Mouse (Mus musculus): ENCODE data around the gene Hivep3.

Hivep3 gene

GRCm38 (mm10) chr4:120007889-120008288 is 274.3 kb downstream of the Hivep3 start:
- no peak for DNase-seq (ENCODE audit: low spot score in 2 of 2)

- DNase-seq (ENCODE audit: low spot score in 2 of 2): no peak
Measured at GRCm38 (mm10) chr4:120009151-120009550, 275.6 kb downstream of the Hivep3 start.

GRCm38 (mm10) chr4:120011788-120012187 is 278.2 kb downstream of the Hivep3 start:
- DNase-seq (ENCODE audit: low spot score in 2 of 2): no peak

GRCm38 (mm10) chr4:120012891-120013290 is 279.3 kb downstream of the Hivep3 start:
- DNase-seq (ENCODE audit: low spot score in 2 of 2): no peak

- DNase-seq (ENCODE audit: low spot score in 2 of 2): peak; percentile 58 to 65
Measured at GRCm38 (mm10) chr4:120018426-120018825, 284.8 kb downstream of the Hivep3 start.

- no peak for DNase-seq (ENCODE audit: low spot score in 2 of 2)
Measured at GRCm38 (mm10) chr4:120022392-120022791, 288.8 kb downstream of the Hivep3 start.

GRCm38 (mm10) chr4:120023221-120023840 is 289.7 kb downstream of the Hivep3 start:
- no peak for DNase-seq (ENCODE audit: low spot score in 2 of 2)

- peak; percentile 78 to 86 for DNase-seq (ENCODE audit: low spot score in 2 of 2)
Measured at GRCm38 (mm10) chr4:120024071-120024470, 290.5 kb downstream of the Hivep3 start.

- no peak for DNase-seq (ENCODE audit: low spot score in 2 of 2)
Measured at GRCm38 (mm10) chr4:120027671-120028070, 294.1 kb downstream of the Hivep3 start.

- no peak for DNase-seq (ENCODE audit: low spot score in 2 of 2)
Measured at GRCm38 (mm10) chr4:120029937-120030336, 296.4 kb downstream of the Hivep3 start.

- DNase-seq (ENCODE audit: low spot score in 2 of 2): peak; percentile 64 to 67
Measured at GRCm38 (mm10) chr4:120032320-120032983, 298.9 kb downstream of the Hivep3 start.

GRCm38 (mm10) chr4:120032984-120033355 is 299.4 kb downstream of the Hivep3 start:
- DNase-seq (ENCODE audit: low spot score in 2 of 2): peak; percentile 61 to 72

GRCm38 (mm10) chr4:120036294-120036693 is 302.7 kb downstream of the Hivep3 start:
- no peak for DNase-seq (ENCODE audit: low spot score in 2 of 2)

- no peak for DNase-seq (ENCODE audit: low spot score in 2 of 2)
Measured at GRCm38 (mm10) chr4:120037007-120037406, 303.4 kb downstream of the Hivep3 start.

GRCm38 (mm10) chr4:120041520-120041919 is 307.9 kb downstream of the Hivep3 start:
- no peak for DNase-seq (ENCODE audit: low spot score in 2 of 2)

GRCm38 (mm10) chr4:120042480-120042879 is 308.9 kb downstream of the Hivep3 start:
- no peak for DNase-seq (ENCODE audit: low spot score in 2 of 2)

- DNase-seq (ENCODE audit: low spot score in 2 of 2): no peak
Measured at GRCm38 (mm10) chr4:120044612-120045011, 311.0 kb downstream of the Hivep3 start.

GRCm38 (mm10) chr4:120045131-120045537 is 311.6 kb downstream of the Hivep3 start:
- DNase-seq (ENCODE audit: low spot score in 2 of 2): peak; percentile 79 to 85

- no peak for DNase-seq (ENCODE audit: low spot score in 2 of 2)
Measured at GRCm38 (mm10) chr4:120045871-120046270, 312.3 kb downstream of the Hivep3 start.

- no peak for DNase-seq (ENCODE audit: low spot score in 2 of 2)
Measured at GRCm38 (mm10) chr4:120047060-120047459, 313.5 kb downstream of the Hivep3 start.

GRCm38 (mm10) chr4:120048274-120048673 is 314.7 kb downstream of the Hivep3 start:
- DNase-seq (ENCODE audit: low spot score in 2 of 2): no peak

- no peak for DNase-seq (ENCODE audit: low spot score in 2 of 2)
Measured at GRCm38 (mm10) chr4:120049857-120050256, 316.3 kb downstream of the Hivep3 start.

- no peak for DNase-seq (ENCODE audit: low spot score in 2 of 2)
Measured at GRCm38 (mm10) chr4:120052481-120052880, 318.9 kb downstream of the Hivep3 start.

All from right cerebral cortex, adult 2 months (tissue).